Mouse (Mus musculus): ENCODE measurements around the gene Gkap1. TPM values are rescaled to one million over a fixed set of nuclear protein-coding genes. Genes with fewer than 3 reads are reported as not detected.
A peak's percentile ranks its signal among the peaks of the same experiment; 100 is the strongest.

Gkap1 gene
- polyA plus RNA-seq, 1 experiment from 2014 or later = 21.5 TPM

DNA sequence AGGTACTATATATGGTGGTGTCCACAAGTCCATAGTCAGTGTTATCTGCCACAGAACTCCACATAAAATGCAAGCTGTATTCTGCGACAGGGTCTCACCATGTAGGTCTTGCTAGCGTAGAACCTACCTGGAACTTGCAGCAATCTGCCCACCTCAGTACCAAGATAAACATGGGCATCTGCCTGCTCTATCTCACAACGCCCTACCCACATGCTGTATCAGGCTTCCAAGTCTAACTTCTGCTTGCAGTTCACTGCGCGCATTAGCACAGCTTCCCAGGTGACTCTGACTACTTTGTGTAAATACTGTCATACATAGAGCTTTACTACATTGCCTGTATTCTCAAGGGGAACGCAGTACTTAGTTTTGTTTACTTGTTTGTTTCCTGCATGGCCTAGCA is 26.5 kb upstream of the Gkap1 start:
- H3K4me1 ChIP-seq (replicated peaks; ENCODE audit: control insufficient read depth, insufficient read depth, low read length) = no peaks in the 10 kb centered on the region
- H3K27ac ChIP-seq (ENCODE audit: low read depth) = no peak overlapping the region
- WGBS = 87% methylated on average over 6 of the region's 6 CpGs
- ATAC-seq (replicated peaks; ENCODE audit: low FRiP score, low TSS enrichment, low read depth) = no peak
- no peak overlapping the region for H3K4me2 ChIP-seq (ENCODE audit: low read length)
- DNase-seq (ENCODE audit: low spot score) = no peak
- no peaks in the 10 kb centered on the region for H3K36me3 ChIP-seq (ENCODE audit: control insufficient read depth, insufficient read depth, low read length)
- no peaks in the 10 kb centered on the region for H3K27me3 ChIP-seq (replicated peaks; ENCODE audit: control insufficient read depth, insufficient read depth, low read length)
- H3K9ac ChIP-seq (ENCODE audit: low read length) = no peak overlapping the region
- no peaks in the 10 kb centered on the region for H3K9me3 ChIP-seq (ENCODE audit: control insufficient read depth, low read length)
- no peak overlapping the region for H3K4me3 ChIP-seq (ENCODE audit: low read depth, low read length)

DNA sequence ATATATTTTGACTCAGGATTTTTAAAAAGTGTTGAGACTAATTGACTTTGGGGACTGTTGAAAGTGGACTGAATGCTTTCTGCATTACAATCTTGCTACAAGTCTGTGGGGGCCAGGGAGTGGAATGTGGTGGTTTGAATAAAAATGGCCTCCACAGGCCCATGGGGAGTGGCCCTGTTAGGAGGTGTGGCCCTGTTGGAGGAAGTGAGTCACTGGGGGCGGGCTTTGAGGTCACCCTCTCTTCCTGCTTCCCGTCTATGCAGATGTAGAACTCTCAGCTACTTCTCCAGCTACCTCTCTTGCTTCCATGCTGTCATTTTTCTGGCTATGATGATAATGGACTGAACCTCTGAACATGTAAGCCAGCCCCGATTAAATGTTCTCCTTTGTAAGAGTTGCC is 23.3 kb upstream of the Gkap1 start:
- WGBS = 89% methylated on average over 3 of the region's 3 CpGs
- H3K27me3 ChIP-seq (replicated peaks; ENCODE audit: control insufficient read depth, insufficient read depth, low read length) = no peaks in the 10 kb centered on the region
- no peaks in the 10 kb centered on the region for H3K36me3 ChIP-seq (ENCODE audit: control insufficient read depth, insufficient read depth, low read length)
- no peak for ATAC-seq (replicated peaks; ENCODE audit: low FRiP score, low TSS enrichment, low read depth)
- no peak for DNase-seq (ENCODE audit: low spot score)
- H3K4me2 ChIP-seq (ENCODE audit: low read length) = no peak overlapping the region
- no peaks in the 10 kb centered on the region for H3K4me1 ChIP-seq (replicated peaks; ENCODE audit: control insufficient read depth, insufficient read depth, low read length)
- no peak overlapping the region for H3K27ac ChIP-seq (ENCODE audit: low read depth)
- no peaks in the 10 kb centered on the region for H3K9me3 ChIP-seq (ENCODE audit: control insufficient read depth, low read length)
- no peak overlapping the region for H3K9ac ChIP-seq (ENCODE audit: low read length)
- no peak overlapping the region for H3K4me3 ChIP-seq (ENCODE audit: low read depth, low read length)

DNA sequence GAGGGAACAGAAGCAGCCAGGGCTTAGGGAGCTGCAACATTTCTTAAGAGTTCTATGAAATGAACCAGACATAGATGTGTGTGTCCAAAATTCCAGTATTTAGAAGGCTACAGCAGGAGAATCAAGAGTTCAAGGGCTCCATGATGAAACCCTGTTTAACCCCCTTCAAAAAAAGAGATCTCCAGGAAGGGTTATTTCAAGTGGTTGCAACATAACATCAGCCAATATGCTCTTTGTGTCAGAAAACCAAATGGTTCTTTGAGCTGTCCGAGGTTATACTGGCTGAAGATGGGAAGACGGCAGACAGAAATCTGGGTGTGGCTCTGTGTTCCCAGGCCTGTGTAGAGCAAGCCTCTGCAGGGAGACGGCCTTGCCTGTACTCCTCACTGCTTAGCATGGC is 20.1 kb upstream of the Gkap1 start:
- no peak overlapping the region for H3K27ac ChIP-seq (ENCODE audit: low read depth)
- 58% methylated on average over 3 of the region's 3 CpGs for WGBS
- no peak overlapping the region for H3K9ac ChIP-seq (ENCODE audit: low read length)
- no peaks in the 10 kb centered on the region for H3K27me3 ChIP-seq (replicated peaks; ENCODE audit: control insufficient read depth, insufficient read depth, low read length)
- H3K4me2 ChIP-seq (ENCODE audit: low read length) = no peak overlapping the region
- H3K9me3 ChIP-seq (ENCODE audit: control insufficient read depth, low read length) = no peaks in the 10 kb centered on the region
- H3K4me1 ChIP-seq (replicated peaks; ENCODE audit: control insufficient read depth, insufficient read depth, low read length) = no peaks in the 10 kb centered on the region
- DNase-seq (ENCODE audit: low spot score) (no peak), ATAC-seq (replicated peaks; ENCODE audit: low FRiP score, low TSS enrichment, low read depth) (no peak)
- H3K4me3 ChIP-seq (ENCODE audit: low read depth, low read length) = no peak overlapping the region
- no peaks in the 10 kb centered on the region for H3K36me3 ChIP-seq (ENCODE audit: control insufficient read depth, insufficient read depth, low read length)

DNA sequence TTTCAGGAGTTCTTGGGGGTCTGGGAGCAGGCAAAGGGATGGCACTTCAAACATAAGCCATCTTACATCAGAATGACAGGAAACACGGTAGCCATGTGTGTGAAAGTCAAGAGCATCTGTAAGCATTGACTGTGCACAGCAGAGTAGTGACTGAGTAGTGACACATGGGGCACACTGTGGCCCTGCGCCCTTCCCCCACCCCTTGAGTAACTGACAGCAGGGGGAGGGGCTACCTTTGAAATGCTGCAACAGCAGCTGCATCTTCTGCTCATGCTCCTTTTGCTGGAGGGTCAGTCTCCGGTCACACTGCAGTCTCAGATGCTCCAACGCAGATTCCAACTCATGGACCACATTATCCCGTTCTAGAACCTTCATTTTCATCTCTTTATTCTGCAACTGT is 17.3 kb upstream of the Gkap1 start:
- 32% methylated on average over 5 of the region's 5 CpGs for WGBS
- H3K27ac ChIP-seq (ENCODE audit: low read depth) = no peak overlapping the region
- no peaks in the 10 kb centered on the region for H3K27me3 ChIP-seq (replicated peaks; ENCODE audit: control insufficient read depth, insufficient read depth, low read length)
- H3K9me3 ChIP-seq (ENCODE audit: control insufficient read depth, low read length) = no peaks in the 10 kb centered on the region
- DNase-seq (ENCODE audit: low spot score) = no peak
- ATAC-seq (replicated peaks; ENCODE audit: low FRiP score, low TSS enrichment, low read depth) = no peak
- no peaks in the 10 kb centered on the region for H3K36me3 ChIP-seq (ENCODE audit: control insufficient read depth, insufficient read depth, low read length)
- no peak overlapping the region for H3K9ac ChIP-seq (ENCODE audit: low read length)
- H3K4me3 ChIP-seq (ENCODE audit: low read depth, low read length) = no peak overlapping the region
- no peaks in the 10 kb centered on the region for H3K4me1 ChIP-seq (replicated peaks; ENCODE audit: control insufficient read depth, insufficient read depth, low read length)
- no peak overlapping the region for H3K4me2 ChIP-seq (ENCODE audit: low read length)

DNA sequence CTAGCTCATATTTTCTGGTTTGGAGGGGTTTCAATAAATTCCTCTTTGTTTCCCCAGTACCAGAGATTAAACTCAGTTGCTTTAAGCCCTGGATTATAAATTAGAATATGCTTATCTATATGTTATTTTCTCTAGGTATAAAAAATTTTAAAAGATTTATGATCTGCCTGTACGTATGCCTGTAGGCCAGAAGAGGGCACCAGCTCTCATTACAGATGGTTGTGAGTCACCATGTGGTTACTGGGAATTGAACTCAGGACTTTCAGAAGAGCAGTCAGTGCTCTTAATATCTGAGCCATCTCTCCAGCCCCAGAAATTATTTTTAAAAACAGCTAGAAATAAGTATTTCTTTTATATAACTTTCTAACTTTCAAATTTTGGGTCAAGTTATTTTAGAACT is 13.8 kb upstream of the Gkap1 start:
- H3K4me2 ChIP-seq (ENCODE audit: low read length) = no peak overlapping the region
- no peak overlapping the region for H3K4me3 ChIP-seq (ENCODE audit: low read depth, low read length)
- 71% methylated on average over 1 of the region's 1 CpGs for WGBS
- no peaks in the 10 kb centered on the region for H3K27me3 ChIP-seq (replicated peaks; ENCODE audit: control insufficient read depth, insufficient read depth, low read length)
- no peak overlapping the region for H3K9ac ChIP-seq (ENCODE audit: low read length)
- H3K36me3 ChIP-seq (ENCODE audit: control insufficient read depth, insufficient read depth, low read length) = no peaks in the 10 kb centered on the region
- H3K27ac ChIP-seq (ENCODE audit: low read depth) = no peak overlapping the region
- H3K9me3 ChIP-seq (ENCODE audit: control insufficient read depth, low read length) = no peaks in the 10 kb centered on the region
- no peak for DNase-seq (ENCODE audit: low spot score)
- no peak for ATAC-seq (replicated peaks; ENCODE audit: low FRiP score, low TSS enrichment, low read depth)
- no peaks in the 10 kb centered on the region for H3K4me1 ChIP-seq (replicated peaks; ENCODE audit: control insufficient read depth, insufficient read depth, low read length)

DNA sequence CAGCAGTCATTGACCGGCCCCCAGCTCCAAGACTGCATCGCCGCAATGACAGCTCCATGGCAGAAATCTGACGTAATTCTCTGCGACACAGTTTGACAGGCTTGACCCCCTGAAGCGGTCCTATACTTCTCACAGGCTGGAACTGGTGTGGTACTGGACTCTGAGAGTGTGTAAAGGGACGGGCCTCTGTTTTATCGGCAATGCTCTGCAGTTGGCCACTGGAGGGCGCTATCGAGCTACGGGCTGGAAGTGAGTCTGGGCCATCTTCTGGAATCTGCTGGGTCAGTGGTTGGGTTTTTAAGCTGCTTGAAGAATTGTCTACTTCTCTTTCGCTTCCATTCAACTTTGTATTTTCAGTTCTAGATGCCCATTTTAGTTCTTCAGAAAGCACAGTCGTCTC is 12.3 kb upstream of the Gkap1 start:
- H3K36me3 ChIP-seq (ENCODE audit: control insufficient read depth, insufficient read depth, low read length) = no peaks in the 10 kb centered on the region
- H3K9me3 ChIP-seq (ENCODE audit: control insufficient read depth, low read length) = no peaks in the 10 kb centered on the region
- peak; percentile 91 for DNase-seq (ENCODE audit: low spot score)
- H3K4me1 ChIP-seq (replicated peaks; ENCODE audit: control insufficient read depth, insufficient read depth, low read length) = no peaks in the 10 kb centered on the region
- no peaks in the 10 kb centered on the region for H3K27me3 ChIP-seq (replicated peaks; ENCODE audit: control insufficient read depth, insufficient read depth, low read length)
- WGBS = 12% methylated on average over 13 of the region's 13 CpGs
- no peak overlapping the region for H3K4me2 ChIP-seq (ENCODE audit: low read length)
- H3K27ac ChIP-seq (ENCODE audit: low read depth) = no peak overlapping the region
- H3K9ac ChIP-seq (ENCODE audit: low read length) = no peak overlapping the region
- ATAC-seq (replicated peaks; ENCODE audit: low FRiP score, low TSS enrichment, low read depth) = peak; percentile 53; the same call in 1 of the 2 replicates
- no peak overlapping the region for H3K4me3 ChIP-seq (ENCODE audit: low read depth, low read length)

DNA sequence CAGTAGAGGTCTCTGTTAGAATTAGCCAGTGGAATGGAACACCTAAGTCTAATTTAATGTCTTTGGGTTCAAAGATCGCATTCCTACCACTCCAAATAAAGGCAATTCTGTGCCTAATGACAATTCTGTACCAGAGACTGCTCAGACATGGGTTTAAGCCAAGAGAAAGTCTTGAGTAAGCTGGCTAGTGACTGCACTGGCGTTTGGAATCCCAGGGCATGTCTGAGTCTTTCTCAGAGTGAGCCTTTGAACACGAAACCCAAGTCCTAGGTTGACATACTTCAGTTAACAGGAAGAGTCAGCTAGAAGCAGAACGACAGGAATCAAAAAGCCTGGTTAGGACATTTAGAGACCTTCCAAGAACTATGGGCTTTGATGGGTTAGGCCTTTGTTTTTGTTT is 8.0 kb upstream of the Gkap1 start:
- H3K36me3 ChIP-seq (ENCODE audit: control insufficient read depth, insufficient read depth, low read length) = no peaks in the 10 kb centered on the region
- 67% methylated on average over 4 of the region's 4 CpGs for WGBS
- DNase-seq (ENCODE audit: low spot score) = no peak
- H3K4me1 ChIP-seq (replicated peaks; ENCODE audit: control insufficient read depth, insufficient read depth, low read length) = no peaks in the 10 kb centered on the region
- H3K27ac ChIP-seq (ENCODE audit: low read depth) = no peak overlapping the region
- no peak overlapping the region for H3K4me2 ChIP-seq (ENCODE audit: low read length)
- H3K4me3 ChIP-seq (ENCODE audit: low read depth, low read length) = no peak overlapping the region
- no peaks in the 10 kb centered on the region for H3K27me3 ChIP-seq (replicated peaks; ENCODE audit: control insufficient read depth, insufficient read depth, low read length)
- ATAC-seq (replicated peaks; ENCODE audit: low FRiP score, low TSS enrichment, low read depth) = no peak
- no peak overlapping the region for H3K9ac ChIP-seq (ENCODE audit: low read length)
- no peaks in the 10 kb centered on the region for H3K9me3 ChIP-seq (ENCODE audit: control insufficient read depth, low read length)

DNA sequence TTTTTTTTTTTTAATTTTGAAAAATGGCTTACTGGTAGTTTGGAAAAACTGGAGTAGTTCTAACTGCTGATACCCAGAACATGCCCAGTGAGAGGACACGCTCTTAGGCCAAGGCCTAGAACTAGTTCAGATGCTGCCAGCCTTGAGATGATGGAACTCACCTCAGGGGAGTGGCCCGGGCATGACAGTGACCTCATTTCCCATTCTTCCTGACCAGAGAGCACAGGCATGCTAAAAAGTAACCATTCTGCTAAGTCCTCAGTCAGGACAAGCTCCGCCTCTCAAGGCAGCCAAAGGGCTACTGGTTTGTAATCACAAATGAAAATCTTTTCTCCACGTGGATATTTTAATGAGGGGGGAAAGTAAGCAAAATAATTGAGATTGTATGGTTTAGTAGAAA is 6.4 kb upstream of the Gkap1 start:
- no peak overlapping the region for H3K4me3 ChIP-seq (ENCODE audit: low read depth, low read length)
- WGBS = 59% methylated on average over 4 of the region's 4 CpGs
- no peak overlapping the region for H3K27ac ChIP-seq (ENCODE audit: low read depth)
- H3K9ac ChIP-seq (ENCODE audit: low read length) = no peak overlapping the region
- no peak for ATAC-seq (replicated peaks; ENCODE audit: low FRiP score, low TSS enrichment, low read depth)
- no peak overlapping the region for H3K4me2 ChIP-seq (ENCODE audit: low read length)
- DNase-seq (ENCODE audit: low spot score) = no peak
- no peaks in the 10 kb centered on the region for H3K27me3 ChIP-seq (replicated peaks; ENCODE audit: control insufficient read depth, insufficient read depth, low read length)
- no peaks in the 10 kb centered on the region for H3K36me3 ChIP-seq (ENCODE audit: control insufficient read depth, insufficient read depth, low read length)
- H3K9me3 ChIP-seq (ENCODE audit: control insufficient read depth, low read length) = no peaks in the 10 kb centered on the region
- H3K4me1 ChIP-seq (replicated peaks; ENCODE audit: control insufficient read depth, insufficient read depth, low read length) = no peaks in the 10 kb centered on the region

DNA sequence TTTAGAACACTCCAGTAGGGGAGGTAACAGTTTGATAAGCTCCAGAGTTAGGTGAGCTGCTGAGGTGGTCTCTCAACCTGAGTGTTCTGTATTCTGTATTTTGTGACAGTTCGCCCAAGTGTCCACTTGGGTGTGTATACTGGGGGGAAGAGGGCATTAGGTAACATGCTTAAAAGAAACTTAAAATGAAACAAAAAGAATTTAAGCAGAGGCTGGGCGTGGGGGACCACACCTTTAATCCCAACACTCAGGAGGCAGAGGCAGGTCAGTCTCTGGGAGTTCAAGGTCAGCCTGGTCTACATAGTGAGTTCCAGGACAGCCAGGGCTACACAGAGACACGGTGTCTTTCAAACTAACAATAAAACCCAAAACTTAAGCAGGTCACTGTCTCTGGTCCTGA is 5.0 kb upstream of the Gkap1 start:
- 83% methylated on average over 3 of the region's 3 CpGs for WGBS

More for the DNA sequence above, 5.0 kb upstream of the Gkap1 start:
- DNase-seq (ENCODE audit: low spot score) (no peak), ATAC-seq (replicated peaks; ENCODE audit: low FRiP score, low TSS enrichment, low read depth) (no peak)
- no peaks in the 10 kb centered on the region for H3K27me3 ChIP-seq (replicated peaks; ENCODE audit: control insufficient read depth, insufficient read depth, low read length)
- no peak overlapping the region for H3K27ac ChIP-seq (ENCODE audit: low read depth)
- H3K4me1 ChIP-seq (replicated peaks; ENCODE audit: control insufficient read depth, insufficient read depth, low read length) = no peaks in the 10 kb centered on the region
- H3K9me3 ChIP-seq (ENCODE audit: control insufficient read depth, low read length) = no peaks in the 10 kb centered on the region
- H3K4me3 ChIP-seq (ENCODE audit: low read depth, low read length) = no peak overlapping the region
- no peak overlapping the region for H3K9ac ChIP-seq (ENCODE audit: low read length)
- no peak overlapping the region for H3K4me2 ChIP-seq (ENCODE audit: low read length)
- no peaks in the 10 kb centered on the region for H3K36me3 ChIP-seq (ENCODE audit: control insufficient read depth, insufficient read depth, low read length)

Data from intestine, embryonic 14.5 days (tissue).